Mouse (Mus musculus): ENCODE measurements at regions not wholly inside any gene's neighbourhood (a gene's known extent, or its start where the extent isn't known, plus 50 kb on each side); places are given as distances from the start of the nearest gene placed in this dataset.

DNA sequence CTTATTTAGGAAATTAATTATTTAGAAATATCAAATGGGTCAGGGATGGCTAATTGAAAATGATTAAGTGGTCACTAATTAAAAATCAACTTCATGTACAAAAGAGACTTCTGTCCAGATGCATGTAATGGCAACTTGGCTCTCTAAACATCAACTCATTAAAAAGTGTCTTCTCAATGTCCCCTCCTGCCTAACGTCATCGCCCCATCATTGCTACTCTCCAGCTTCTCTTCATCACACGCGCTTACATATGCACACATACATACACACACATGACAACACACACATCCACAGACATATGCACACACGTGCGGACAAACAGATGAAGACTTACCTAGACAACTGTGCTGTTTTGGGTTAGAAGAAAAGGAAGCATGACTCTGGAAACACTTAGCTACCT, 476.1 kb upstream of the Pbx1 start:
- ATAC-seq (ENCODE audit: poor library complexity, severe bottlenecking) = no peak

DNA sequence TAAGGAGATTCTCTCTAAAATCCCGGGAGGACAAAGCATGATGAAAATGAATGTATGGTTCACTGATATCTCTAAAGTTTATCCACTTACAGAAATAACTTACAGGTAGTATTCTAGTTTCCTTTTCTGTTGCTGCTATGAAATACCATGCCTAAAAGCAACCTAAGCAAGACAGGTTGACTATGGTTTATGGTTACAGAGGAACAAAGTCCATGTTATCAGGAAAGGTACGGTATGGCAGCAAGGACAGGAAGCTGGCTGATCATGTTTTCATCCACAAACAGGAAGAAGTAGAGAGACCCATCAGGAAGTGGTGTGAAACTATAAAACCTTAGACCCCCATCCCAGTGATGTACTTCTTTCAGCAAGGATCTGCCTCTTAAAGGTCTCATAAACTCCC, 466.4 kb upstream of the Pbx1 start:
- no peak for ATAC-seq (ENCODE audit: poor library complexity, severe bottlenecking)

DNA sequence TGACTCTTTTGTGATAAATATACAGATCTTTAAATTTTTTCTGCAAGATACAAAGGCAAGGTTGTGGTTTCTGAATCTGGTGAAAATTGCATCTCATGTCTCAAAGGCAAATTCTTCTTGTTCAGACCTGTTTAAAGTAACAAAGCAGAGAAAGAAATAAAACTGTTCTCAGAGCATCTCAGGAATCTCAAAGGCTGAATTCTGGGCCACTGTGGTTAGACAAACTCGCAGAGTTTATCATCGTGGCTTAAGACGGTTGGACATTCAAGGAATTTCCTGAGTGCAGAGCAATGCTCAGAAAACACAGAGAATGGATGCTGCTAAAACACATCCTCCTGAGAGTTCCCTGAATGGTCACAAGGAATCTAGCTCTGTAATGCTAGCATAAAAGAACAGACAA, 429.5 kb upstream of the Pbx1 start:
- ATAC-seq (ENCODE audit: poor library complexity, severe bottlenecking) = no peak

DNA sequence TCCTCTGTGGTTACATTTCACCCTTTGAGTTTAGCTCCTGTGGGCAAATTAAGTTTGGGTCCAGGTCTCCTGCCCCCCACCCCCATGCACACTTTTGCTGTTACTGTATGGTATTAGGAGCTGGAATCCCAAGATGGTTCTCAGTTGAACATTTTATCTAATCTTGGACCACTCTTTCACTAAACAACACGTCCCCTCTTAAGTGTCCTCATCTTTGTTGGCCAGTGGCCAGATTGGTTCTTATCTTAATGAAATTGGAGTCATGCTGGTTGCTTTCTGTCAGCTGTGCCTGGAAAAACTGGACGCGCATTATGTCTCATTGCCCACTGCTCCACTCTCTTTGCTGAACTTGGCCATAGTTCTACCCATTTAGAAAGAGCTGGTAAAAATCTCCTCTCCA, 391.1 kb upstream of the Pbx1 start:
- no peak for ATAC-seq (ENCODE audit: poor library complexity, severe bottlenecking)

DNA sequence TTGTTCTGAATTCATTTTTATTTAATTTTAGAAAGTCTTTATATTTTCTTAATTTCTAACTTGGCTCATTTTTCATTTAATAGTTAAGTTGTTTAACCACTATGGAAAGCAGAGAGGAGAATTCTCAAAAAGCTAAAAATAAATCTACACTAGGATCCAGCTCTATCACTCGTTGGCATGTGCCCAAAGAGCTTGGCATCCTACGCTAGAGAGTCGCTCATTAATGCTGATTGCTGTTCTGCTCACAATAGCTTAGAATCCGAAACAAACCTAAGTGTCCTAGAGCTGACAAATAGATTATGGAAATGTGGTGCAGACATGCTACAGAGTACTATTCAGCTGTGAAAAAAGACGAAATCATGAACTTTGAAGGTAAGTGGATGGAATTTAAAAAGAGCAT, 386.3 kb upstream of the Pbx1 start:
- ATAC-seq (ENCODE audit: poor library complexity, severe bottlenecking) = no peak

DNA sequence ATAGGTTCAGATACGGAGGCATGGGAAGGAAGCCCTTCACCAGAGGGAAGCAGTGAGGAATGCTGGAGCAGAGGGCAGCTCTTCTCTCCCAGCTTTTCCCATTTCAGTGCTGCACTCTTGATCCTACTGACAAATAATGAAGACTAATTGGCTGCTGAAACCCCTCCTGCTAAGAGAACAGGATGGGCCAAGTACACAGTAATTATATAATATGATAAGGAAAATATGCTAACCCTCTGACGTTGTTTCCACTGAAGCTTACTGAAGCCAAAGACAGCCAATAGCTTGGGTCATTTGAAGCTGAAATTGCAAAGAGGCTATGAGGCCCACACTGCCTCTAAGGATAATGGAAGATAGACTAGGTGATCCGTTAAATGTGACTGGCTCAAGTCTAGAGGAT, 375.0 kb upstream of the Pbx1 start:
- ATAC-seq (ENCODE audit: poor library complexity, severe bottlenecking) = no peak

DNA sequence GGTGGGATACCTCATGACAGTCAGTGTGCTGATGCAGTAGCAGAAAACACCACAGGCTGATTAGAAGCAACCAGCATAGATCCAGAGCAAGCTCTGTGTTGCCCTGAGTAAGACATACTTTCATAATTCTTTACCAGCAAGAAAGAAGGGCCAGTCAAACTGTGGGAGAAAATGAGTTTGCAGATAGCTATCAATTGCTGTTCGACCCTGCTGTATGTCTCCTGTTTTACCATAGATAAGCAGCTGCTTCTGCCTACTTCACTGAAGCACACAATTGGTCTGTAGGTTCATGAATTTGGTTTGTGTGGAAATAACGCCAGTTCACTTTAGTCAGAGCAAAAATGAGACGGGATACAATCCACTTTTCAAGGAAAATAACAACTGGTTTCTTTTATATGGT, 373.4 kb upstream of the Pbx1 start:
- no peak for ATAC-seq (ENCODE audit: poor library complexity, severe bottlenecking)

DNA sequence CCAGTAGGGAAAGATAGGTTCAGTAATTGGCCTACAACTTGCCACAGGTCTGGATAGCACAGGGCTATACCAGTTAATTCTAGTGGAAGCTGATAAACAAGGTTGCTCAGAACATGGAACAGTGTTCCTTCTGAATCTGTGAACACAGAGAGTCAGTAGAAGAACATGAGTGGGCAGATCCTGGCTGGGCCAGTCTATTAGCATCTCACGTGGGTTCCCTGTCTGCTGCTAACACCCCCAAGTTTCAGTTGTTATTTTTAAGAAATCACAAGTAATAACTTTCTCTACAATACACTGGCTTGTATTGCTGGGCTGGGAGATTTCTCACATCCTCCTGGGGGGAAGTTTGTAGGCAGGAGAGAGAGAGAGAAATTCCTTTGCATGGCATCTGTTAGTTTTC, 369.0 kb upstream of the Pbx1 start:
- no peak for ATAC-seq (ENCODE audit: poor library complexity, severe bottlenecking)

DNA sequence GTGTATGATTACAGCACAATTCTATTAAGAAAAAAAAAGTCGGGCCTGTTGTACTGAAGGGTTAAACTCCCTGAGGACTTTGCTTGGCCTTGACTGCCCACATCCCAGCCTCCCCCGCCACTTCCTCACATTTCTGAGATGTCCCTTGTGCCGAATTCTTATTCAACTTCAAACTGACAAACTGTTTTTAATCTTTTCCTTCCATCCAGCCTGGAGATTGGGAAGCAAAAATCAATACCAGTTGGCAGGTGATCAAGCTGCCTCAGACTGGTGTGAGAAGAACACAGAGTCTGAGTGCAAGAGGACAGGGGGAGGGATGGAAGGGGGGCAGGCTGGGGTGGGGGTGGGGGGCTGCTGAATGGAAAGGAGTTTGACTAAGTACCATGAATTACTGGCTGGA, 354.7 kb upstream of the Pbx1 start:
- ATAC-seq (ENCODE audit: poor library complexity, severe bottlenecking) = no peak

DNA sequence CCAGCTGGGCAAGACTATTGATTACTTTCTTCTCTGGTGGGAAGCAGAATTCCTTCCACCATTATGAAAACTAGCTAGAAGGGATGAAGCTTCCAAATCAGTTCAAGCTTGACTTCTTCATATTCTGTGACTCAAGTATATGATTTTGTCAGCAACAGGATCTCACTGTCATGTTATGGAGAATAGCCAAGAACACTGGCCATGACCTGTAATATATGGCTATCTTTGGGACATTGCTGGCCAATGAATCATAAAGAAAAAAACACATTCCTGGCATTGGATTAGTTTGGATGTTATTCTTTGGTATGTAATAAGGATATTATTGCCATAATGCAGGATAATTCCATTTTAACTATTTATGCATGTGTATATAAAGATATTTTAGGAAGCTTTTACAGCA, 351.8 kb upstream of the Pbx1 start:
- ATAC-seq (ENCODE audit: poor library complexity, severe bottlenecking) = no peak

DNA sequence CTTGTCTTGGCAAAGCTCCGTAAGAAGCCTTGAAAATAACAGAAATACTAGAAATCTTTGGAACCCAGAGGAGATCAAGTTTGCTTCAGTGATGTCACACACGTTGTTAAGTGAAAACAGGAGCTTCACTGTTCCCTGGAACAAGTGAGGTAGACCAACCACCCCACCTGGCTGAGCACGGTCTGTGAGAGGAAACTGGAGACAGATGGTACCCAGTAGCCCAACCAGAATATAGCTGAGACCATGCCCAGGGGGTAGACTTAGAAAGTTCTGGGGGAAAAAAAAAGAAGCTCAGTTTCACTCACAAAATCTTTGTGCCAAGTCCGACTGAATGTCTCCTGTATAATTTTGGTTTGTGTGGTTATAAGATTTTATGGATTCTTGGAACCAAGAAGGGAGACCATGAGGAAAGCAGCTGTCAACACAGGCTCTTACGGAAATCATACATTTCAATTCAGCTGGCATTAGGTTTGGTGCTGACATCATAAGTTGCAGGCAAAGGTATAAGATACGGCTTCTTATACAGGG, 332.4 kb upstream of the Pbx1 start:
- no peak for ATAC-seq (ENCODE audit: poor library complexity, severe bottlenecking)

DNA sequence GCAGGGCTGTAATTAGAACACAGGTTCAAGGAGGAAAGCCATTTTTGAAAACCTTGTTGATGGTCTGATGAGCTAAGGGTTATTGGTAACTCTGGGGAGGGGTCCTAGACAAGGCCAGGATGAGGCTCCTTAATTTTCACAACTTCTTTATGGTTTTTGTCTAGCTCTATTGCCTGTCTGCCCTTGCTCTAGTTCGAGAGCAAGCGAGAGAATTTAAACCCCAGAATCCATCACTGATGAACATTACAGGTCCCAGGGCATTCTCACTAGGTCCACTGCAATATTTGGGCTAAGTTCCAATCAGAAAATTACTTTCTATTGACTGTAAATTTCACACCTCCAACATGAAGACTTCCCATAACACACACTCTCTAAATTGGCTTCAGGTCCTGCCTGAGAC, 329.0 kb upstream of the Pbx1 start:
- ATAC-seq (ENCODE audit: poor library complexity, severe bottlenecking) = no peak

DNA sequence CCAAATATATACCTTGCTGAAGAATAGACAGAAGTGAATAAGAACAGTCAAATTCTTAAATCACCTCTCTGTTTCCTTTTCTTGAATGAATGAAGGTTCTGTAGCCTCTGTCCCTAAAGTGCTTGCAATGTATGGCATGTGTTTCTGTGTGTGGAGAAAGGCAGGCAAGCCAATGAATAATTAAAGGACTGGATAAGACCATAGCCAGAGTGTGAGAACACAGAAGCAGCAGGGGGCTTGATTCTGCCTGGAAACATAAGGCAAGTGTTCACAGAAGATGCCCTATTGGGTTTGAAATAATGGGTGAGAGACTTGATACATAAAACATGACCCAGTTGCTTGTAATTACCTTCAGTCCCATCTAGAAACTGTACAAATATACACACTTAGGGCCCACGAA, 328.2 kb upstream of the Pbx1 start:
- no peak for ATAC-seq (ENCODE audit: poor library complexity, severe bottlenecking)

DNA sequence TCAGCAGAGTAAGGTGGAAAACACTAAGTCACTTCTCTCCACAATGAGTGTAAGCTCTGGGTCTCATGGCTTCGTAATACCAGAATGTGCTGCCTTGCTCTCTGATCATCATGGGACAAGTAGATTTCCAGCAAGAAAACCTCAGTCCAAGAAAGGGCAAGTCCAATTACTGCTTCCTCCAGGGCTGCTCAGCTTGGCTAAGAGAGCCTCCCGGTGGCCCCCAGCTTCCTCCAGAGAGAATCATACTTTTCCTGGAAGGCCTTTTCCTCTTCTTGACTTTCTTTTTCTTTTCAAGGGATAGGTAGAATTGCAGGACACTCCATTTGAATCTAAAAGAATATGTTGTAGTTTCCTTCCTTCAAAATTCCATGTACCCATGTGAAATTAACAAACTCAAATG, 326.8 kb upstream of the Pbx1 start:
- no peak for ATAC-seq (ENCODE audit: poor library complexity, severe bottlenecking)

DNA sequence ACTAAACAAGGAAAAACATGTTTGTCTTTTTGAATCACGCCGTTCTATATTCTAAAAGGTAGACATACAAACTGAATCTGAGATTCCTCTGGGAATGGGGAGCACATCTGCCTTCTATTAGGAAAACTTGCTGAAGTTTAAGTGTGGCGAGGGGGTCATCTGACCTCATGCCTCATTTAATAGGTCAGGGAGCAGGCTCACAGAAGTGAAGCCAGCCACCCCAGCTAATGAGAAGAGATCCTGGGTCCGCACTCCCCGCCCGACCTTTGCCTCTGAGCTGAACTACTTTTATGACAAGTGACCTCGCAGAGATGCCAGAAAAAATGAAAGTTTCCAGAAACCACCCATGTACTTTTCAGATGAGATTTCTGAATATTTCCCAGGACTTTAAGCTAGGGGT, 322.1 kb upstream of the Pbx1 start:
- no peak for ATAC-seq (ENCODE audit: poor library complexity, severe bottlenecking)

DNA sequence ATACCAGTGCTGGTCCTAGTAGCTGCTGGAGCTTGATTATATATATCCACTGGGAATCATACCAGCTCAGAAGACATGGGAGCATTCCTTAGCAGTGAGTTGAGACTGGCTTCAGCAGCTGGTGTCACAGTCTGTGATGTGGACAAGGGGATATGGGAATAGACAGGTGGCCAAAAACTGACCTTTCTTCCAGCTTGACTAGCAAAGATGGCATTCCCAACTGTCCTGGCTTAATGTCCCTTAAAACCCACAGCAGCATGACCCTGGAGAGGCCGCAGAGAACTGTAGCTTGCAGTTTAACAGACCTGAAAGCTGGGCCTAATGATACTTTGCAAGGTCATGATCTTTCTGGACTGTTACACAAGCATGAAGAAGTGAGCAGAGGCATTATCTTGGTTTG, 311.4 kb upstream of the Pbx1 start:
- no peak for ATAC-seq (ENCODE audit: poor library complexity, severe bottlenecking)

DNA sequence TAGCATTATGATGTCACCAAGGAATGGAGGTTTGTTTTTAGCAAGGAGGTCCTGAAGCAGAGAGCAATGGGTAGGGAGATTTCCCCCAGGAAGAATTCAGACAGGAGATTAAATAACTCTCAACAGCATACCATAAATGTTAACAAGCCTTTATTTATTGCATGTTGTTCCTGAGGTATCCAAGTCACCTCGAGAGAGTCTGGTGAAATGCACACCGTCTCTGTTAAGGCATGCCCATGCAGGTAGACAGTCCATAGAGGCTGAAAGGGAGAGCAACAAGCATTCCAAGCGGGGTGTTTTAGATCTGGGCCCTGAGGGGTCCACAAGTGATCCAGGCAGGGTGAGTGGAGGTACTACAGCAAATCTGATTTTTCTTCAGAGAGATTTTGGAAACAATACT, 305.9 kb upstream of the Pbx1 start:
- no peak for ATAC-seq (ENCODE audit: poor library complexity, severe bottlenecking)

DNA sequence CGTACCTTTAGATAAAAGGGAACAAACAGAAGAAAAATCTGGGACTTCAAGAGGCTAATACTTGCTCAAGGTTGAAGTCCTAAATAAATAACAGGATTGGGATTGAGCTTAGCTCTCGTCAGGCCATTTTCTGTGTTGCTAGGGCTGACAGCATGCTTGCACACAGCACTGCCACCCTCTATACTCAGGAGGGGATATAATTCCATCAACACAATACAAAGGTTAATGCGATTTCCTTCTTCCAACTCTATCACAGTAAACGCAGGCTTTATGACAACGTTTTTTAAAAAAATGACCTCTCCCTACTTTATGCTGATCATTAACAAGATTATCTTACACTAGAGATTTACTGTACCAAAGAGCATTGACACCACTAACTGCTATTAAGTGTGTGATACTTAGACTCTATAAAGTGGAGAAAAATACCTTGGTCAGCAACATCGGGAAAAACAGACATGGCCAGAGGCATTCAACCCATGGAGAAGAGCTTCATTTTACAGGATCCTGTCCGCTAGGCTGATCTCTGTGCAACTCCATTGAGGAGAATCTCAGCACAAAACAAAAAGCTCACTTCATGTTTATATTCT, 305.3 kb upstream of the Pbx1 start:
- no peak for ATAC-seq (ENCODE audit: poor library complexity, severe bottlenecking)

DNA sequence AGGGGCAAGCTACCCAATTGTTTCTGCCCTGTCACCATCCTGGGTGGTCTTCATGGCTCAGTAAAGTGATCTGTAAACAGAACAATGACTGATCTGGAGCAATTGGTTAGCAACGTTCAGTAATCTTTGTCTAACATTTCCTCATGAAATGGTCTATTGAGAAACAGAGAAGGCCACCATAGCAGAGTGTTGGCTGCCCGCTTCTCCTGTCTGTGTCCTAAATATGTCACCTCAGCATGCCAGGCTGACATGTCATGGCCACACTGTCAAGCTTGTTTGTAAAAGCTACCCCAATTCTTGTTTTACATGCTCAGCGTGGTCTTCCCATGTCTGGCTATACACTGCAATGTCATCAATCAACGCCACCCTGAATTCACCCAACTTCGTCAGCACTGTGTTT, 301.0 kb upstream of the Pbx1 start:
- ATAC-seq (ENCODE audit: poor library complexity, severe bottlenecking) = no peak

DNA sequence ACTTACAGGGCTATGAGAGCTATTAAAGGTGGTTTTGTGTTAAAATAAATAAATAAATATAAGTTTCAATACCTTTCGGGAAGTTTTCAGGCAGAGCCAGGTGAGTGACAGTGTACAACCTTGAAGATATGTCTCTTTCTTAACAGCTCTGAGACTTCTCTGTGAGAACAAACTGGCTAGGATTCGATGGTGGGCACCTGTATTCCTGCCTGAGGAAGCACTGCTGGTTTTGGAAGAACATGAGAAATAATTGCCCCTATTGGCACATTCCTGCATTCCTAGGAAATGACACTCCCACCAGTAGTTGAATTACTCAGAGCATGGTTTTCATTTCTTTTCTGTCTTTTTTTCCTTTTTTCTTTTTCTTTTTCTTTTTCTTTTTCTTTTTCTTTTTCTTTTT, 277.8 kb upstream of the Pbx1 start:
- no peak for ATAC-seq (ENCODE audit: poor library complexity, severe bottlenecking)

DNA sequence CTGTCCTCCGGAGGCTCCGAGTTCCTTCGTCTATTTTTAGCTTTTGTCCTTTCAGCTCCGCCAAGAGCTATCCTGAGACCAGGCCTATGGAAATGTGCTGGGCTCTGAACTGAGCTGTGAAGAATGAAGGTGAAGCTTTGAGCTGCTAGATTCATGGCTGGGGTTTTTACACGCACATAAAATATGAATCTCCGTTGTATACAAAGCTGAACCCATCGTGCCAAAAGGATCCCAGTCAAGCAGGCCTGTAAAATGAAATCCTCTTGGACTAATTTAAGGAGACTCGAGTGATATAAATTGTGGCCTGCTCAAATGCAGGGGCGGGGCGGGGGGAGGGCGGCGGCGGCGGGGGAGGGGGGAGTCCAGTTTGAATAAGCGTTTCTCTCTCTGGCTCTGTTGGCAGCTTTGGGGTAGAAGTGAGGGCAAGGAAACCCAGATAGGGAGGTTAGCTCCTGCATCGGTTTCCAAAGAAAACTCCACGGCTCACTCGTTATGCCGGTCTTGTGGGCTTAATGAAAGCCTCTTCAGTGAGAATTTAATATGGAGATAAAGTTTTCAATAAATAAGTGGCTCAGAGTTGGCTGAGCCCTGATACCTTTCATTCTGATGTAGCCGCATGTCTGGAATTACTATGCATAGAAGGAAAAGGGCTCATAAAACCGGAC, 277.1 kb upstream of the Pbx1 start:
- ATAC-seq (ENCODE audit: poor library complexity, severe bottlenecking) = no peak

DNA sequence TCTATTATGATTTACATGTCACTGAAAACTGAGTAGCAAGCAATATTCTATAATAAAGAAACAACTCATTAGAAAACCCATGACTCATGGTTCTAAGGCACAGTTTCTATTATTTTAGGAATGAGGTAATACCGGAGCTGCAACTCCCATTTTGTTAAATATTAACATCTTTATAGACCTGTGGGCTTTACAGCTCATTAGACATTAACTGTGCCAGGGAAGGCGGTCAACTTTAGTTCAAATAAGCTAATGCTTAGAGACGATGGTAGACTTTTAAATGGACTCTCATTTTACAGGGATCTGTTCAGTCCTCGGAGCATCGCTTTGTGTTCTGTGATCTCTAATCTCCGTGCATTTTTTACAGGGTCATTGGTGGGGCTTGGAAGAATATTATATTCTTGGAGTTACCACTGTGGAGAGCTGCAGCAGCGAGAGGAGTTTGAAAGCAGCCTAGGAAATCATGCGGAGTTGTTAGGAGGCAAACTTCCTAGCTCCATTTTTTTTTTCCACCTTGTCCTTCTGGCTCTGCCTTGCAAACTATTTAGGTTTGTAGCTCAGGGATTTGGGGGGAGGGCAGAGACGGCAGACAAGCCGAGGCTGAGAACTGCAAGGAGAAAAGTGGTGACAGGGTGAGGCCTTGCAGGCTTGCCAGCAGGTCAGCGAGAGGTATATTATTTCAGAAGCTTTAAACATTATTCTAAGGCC, 276.2 kb upstream of the Pbx1 start:
- ATAC-seq (ENCODE audit: poor library complexity, severe bottlenecking) = no peak

Data from megakaryocyte, adult 5-6 weeks (primary cell).